Mouse (Mus musculus): Measurements from ENCODE around the gene Crebrf. TPM values are rescaled to one million over a fixed set of nuclear protein-coding genes. Genes with fewer than 3 reads are reported as not detected.

The Crebrf gene
- polyA plus RNA-seq, 1 experiment, result 26.6 TPM

- Histone ChIP-seq H3K4me1 (ENCODE audit: control insufficient read depth, insufficient read depth, insufficient read length, low read length) (no peaks in the 10 kb centered on the region; the same call in none of the 2 replicates), H3K27ac (replicated peaks; ENCODE audit: low read depth, low read length) (no peak overlapping the region), H3K4me3 (ENCODE audit: insufficient read depth, low read depth, low read length) (no peak overlapping the region)
Measured at GRCm38 (mm10) chr17:26721802-26722201, 6.4 kb downstream of the Crebrf start.

- H3K27ac ChIP-seq (replicated peaks; ENCODE audit: low read depth, low read length), result no peak overlapping the region
- no peak overlapping the region for H3K4me3 ChIP-seq (ENCODE audit: insufficient read depth, low read depth, low read length)
- peaks cover 8% of the 10 kb centered on the region for H3K4me1 ChIP-seq (ENCODE audit: control insufficient read depth, insufficient read depth, insufficient read length, low read length)
Measured at GRCm38 (mm10) chr17:26724790-26725189, 9.3 kb downstream of the Crebrf start.

DNA sequence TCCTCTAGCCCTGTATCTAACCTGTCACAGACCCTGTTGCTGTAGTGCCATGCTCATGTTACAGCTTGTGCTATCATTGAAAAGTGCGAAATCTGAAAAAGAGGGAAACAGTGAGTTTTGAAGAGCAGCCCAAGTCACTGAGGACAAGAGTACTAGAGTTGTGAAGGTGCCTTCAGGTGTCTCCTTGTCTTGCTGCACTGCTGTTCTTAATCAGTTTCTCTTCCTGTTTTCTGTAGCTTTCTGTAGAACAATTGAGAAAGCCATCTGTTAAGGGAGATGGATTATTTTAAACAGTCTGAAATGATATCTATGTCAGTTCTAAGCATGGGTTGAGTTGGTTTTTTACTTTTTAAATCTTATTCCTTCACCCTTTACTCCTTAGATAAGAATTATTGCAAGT is 11.2 kb downstream of the Crebrf start:
- Histone ChIP-seq H3K4me1 (ENCODE audit: control insufficient read depth, insufficient read depth, insufficient read length, low read length) (peaks cover 8% of the 10 kb centered on the region), H3K27ac (replicated peaks; ENCODE audit: low read depth, low read length) (no peak overlapping the region), H3K4me3 (ENCODE audit: insufficient read depth, low read depth, low read length) (no peak overlapping the region)

- no peak overlapping the region for H3K27ac ChIP-seq (replicated peaks; ENCODE audit: low read depth, low read length)
- H3K4me1 ChIP-seq (ENCODE audit: control insufficient read depth, insufficient read depth, insufficient read length, low read length), result peaks cover 8% of the 10 kb centered on the region
- H3K4me3 ChIP-seq (ENCODE audit: insufficient read depth, low read depth, low read length), result no peak overlapping the region
Measured at GRCm38 (mm10) chr17:26727110-26727755, 11.8 kb downstream of the Crebrf start.

DNA sequence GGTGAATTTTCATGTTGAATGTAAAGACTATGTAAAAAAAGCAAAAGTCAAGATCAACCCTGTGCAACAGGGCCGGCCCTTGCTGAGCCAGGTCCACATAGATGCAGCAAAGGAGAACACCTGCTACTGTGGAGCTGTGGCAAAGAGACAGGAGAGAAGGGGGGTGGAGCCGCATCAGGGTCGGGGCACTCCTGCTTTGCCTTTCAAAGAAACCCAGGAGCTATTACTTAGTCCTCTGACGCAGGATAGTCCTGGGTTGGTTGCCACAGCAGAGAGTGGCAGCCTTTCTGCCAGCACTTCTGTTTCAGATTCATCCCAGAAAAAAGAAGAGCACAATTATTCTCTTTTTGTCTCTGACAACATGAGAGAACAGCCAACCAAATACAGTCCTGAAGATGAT is 27.1 kb downstream of the Crebrf start:
- no peak overlapping the region for H3K4me3 ChIP-seq (ENCODE audit: insufficient read depth, low read depth, low read length)
- no peak overlapping the region for H3K27ac ChIP-seq (replicated peaks; ENCODE audit: low read depth, low read length)
- H3K4me1 ChIP-seq (ENCODE audit: control insufficient read depth, insufficient read depth, insufficient read length, low read length), result no peaks in the 10 kb centered on the region

- no peak overlapping the region for H3K4me3 ChIP-seq (ENCODE audit: insufficient read depth, low read depth, low read length)
- no peak overlapping the region for H3K27ac ChIP-seq (replicated peaks; ENCODE audit: low read depth, low read length)
- H3K4me1 ChIP-seq (ENCODE audit: control insufficient read depth, insufficient read depth, insufficient read length, low read length), result no peaks in the 10 kb centered on the region
Measured at GRCm38 (mm10) chr17:26743294-26743693, 27.8 kb downstream of the Crebrf start.

DNA sequence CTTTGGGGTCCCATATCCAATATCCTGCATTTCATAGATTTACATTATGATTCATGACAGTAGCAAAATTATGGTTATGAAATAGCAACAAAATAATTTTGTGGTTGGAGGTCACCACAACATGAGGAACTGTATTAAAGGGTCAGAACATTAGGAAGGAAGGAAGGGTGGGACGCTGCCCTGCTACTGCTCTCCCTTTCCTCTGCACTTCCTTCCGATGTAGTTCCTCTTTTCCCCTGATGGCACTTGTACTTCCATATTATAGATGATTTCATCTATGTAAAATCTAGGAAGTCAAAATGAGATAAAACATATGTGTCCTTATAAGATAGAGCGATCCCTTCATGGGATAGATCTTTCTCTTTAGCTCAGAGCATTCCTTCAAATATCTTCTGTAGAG is 34.5 kb downstream of the Crebrf start:
- H3K4me3 ChIP-seq (ENCODE audit: insufficient read depth, low read depth, low read length), result no peak overlapping the region
- H3K4me1 ChIP-seq (ENCODE audit: control insufficient read depth, insufficient read depth, insufficient read length, low read length), result peaks cover 4% of the 10 kb centered on the region
- H3K27ac ChIP-seq (replicated peaks; ENCODE audit: low read depth, low read length), result no peak overlapping the region

DNA sequence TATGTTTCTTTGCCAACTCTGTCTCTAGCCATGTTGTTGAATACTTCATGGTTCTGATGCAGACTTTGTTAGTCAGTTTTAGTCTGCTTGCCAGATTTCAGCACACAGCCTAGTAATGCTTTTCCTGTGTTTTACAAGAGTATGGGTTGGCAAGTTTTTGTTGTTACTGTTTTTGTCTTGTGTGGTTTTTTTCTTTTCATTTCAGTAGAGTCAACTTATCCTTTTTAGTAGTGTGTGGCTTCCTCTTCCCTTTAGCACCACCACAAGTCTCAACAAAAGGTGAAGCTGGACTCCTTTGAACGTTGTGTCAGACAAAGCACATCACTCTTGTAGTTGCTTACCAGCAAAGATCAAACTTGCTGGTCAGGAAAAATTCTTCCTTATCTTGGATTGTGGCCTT is 36.8 kb downstream of the Crebrf start:
- no peak overlapping the region for H3K4me3 ChIP-seq (ENCODE audit: insufficient read depth, low read depth, low read length)
- H3K27ac ChIP-seq (replicated peaks; ENCODE audit: low read depth, low read length), result no peak overlapping the region
- H3K4me1 ChIP-seq (ENCODE audit: control insufficient read depth, insufficient read depth, insufficient read length, low read length), result peaks cover 4% of the 10 kb centered on the region

GRCm38 (mm10) chr17:26753476-26753875 is 38.0 kb downstream of the Crebrf start:
- no peak overlapping the region for H3K4me3 ChIP-seq (ENCODE audit: insufficient read depth, low read depth, low read length)
- H3K4me1 ChIP-seq (ENCODE audit: control insufficient read depth, insufficient read depth, insufficient read length, low read length), result peaks cover 4% of the 10 kb centered on the region
- no peak overlapping the region for H3K27ac ChIP-seq (replicated peaks; ENCODE audit: low read depth, low read length)

DNA sequence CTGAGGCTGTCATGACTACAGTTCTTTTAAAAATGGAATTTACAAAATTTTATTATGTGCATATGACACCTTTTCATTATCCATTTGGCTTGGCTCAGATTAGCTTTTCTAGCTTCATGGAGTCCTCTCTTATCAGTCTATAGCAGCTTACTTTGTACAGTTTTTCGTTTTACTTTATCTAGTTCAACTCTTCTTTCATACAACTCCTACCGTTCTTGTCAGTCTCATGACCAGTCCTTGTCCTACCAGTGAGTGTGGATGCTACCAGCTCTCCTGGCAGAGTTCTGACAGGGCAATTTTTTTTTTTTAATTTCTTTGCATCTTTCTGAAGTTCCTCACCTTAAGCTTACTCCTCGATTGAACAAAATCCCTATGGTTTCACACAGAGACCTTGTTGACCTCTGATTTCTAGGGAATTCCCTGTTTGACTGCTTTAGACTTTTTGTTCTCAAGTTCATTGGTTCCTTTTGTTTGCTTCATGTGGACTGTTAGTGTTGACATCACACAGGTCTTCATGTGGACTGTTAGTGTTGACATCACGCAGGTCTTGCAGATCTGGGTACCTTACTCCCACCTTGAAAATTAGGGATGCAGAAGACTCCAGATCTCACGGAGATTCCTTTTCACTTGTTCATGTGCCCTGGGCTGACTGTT is 51.8 kb downstream of the Crebrf start:
- Histone ChIP-seq H3K27ac (replicated peaks; ENCODE audit: low read depth, low read length) (no peak overlapping the region), H3K4me1 (ENCODE audit: control insufficient read depth, insufficient read depth, insufficient read length, low read length) (no peaks in the 10 kb centered on the region), H3K4me3 (ENCODE audit: insufficient read depth, low read depth, low read length) (no peak overlapping the region)

DNA sequence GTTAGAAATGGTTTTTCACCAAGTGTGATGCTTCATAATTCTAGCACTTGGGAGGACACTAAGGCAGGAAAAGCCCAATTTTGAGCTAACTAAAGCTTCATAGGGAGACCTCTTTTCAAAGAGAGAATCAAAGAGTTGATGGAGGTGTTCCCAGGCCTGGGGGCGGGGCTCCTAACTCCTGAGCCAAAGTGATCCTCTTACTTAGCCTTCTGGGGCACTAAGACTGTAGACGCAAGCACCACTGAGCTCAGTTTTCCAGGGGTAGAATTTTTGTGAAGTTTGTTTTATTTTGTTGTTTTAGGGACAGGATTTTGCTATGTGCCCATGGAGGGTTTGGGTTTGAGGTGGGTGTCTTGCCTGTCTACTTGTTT is 52.3 kb downstream of the Crebrf start:
- Histone ChIP-seq H3K27ac (replicated peaks; ENCODE audit: low read depth, low read length) (no peak overlapping the region), H3K4me3 (ENCODE audit: insufficient read depth, low read depth, low read length) (no peak overlapping the region), H3K4me1 (ENCODE audit: control insufficient read depth, insufficient read depth, insufficient read length, low read length) (no peaks in the 10 kb centered on the region)

GRCm38 (mm10) chr17:26776211-26776610 is 60.8 kb downstream of the Crebrf start:
- no peak overlapping the region for H3K27ac ChIP-seq (replicated peaks; ENCODE audit: low read depth, low read length)
- no peak overlapping the region for H3K4me3 ChIP-seq (ENCODE audit: insufficient read depth, low read depth, low read length)
- no peaks in the 10 kb centered on the region for H3K4me1 ChIP-seq (ENCODE audit: control insufficient read depth, insufficient read depth, insufficient read length, low read length)

- Histone ChIP-seq H3K27ac (replicated peaks; ENCODE audit: low read depth, low read length) (no peak overlapping the region), H3K4me3 (ENCODE audit: insufficient read depth, low read depth, low read length) (no peak overlapping the region), H3K4me1 (ENCODE audit: control insufficient read depth, insufficient read depth, insufficient read length, low read length) (peaks cover 4% of the 10 kb centered on the region)
Measured at GRCm38 (mm10) chr17:26778001-26778400, 62.6 kb downstream of the Crebrf start.

GRCm38 (mm10) chr17:26778430-26779100 is 63.1 kb downstream of the Crebrf start:
- Histone ChIP-seq H3K4me1 (ENCODE audit: control insufficient read depth, insufficient read depth, insufficient read length, low read length) (peaks cover 4% of the 10 kb centered on the region), H3K27ac (replicated peaks; ENCODE audit: low read depth, low read length) (no peak overlapping the region)

DNA sequence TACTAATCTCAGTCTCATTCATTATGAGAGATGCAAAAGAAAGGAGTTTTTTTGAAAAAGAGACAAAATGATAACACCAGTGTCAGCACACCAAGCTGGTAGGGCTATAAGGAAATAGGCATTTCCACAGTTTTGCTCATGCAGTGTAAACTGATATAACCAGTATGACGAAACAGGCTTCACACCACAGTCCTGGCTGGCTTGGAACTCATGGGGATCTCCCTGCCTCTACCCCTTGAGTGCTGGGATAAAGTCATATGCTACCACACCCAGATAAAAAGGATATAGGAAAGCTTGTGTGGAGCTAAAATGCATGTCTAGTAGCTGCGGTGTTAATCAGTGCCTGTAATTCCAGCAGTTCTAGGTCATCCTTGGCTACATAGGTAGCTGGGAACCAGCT is 64.0 kb downstream of the Crebrf start:
- Histone ChIP-seq H3K4me3 (ENCODE audit: insufficient read depth, low read depth, low read length) (no peak overlapping the region), H3K27ac (replicated peaks; ENCODE audit: low read depth, low read length) (no peak overlapping the region), H3K4me1 (ENCODE audit: control insufficient read depth, insufficient read depth, insufficient read length, low read length) (peaks cover 4% of the 10 kb centered on the region)

More at GRCm38 (mm10) chr17:26778430-26779100, 63.1 kb downstream of the Crebrf start:
- no peak overlapping the region for H3K4me3 ChIP-seq (ENCODE audit: insufficient read depth, low read depth, low read length)
